Mouse (Mus musculus) embryonic facial prominence, embryonic 11.5 days (tissue): ENCODE data around the gene Irf1. TPM values are rescaled to one million over a fixed set of nuclear protein-coding genes. Genes with fewer than 3 reads are reported as not detected.

Experiments
- ATAC-seq: fragments of 200-750 bp; cut with Nextera tagmentation; replicated peaks from 2 replicates; pipeline ENCODE4 v1.8.0; 2017; ENCODE audit warnings: low read depth; ENCODE audit not compliant: insufficient number of reproducible peaks, low FRiP score, low TSS enrichment
- DNase-seq: peaks from one replicate; pipeline ENCODE4 v3.0.0-alpha.2; 2015; ENCODE audit warnings: low spot score
- H3K27ac ChIP-seq: fragments of 300-500 bp; sonication (generic); replicated peaks from 2 replicates; pipeline ENCODE4 v1.5.1; 2014; ENCODE audit warnings: mild to moderate bottlenecking, low read depth, low read length, control low read depth
- H3K27me3 ChIP-seq: fragments of 300-500 bp; sonication (generic); 2 replicates; pipeline ENCODE4 v1.6.1; 2014; ENCODE audit warnings: mild to moderate bottlenecking, low read length, moderate library complexity, mixed read lengths; ENCODE audit not compliant: control insufficient read depth, insufficient read depth
- H3K36me3 ChIP-seq: fragments of 300-500 bp; sonication (generic); replicated peaks from 2 replicates; pipeline ENCODE4 v1.6.1; 2014; ENCODE audit warnings: low read depth, mild to moderate bottlenecking, low read length, moderate library complexity, mixed read lengths; ENCODE audit not compliant: control insufficient read depth, insufficient read depth
- H3K4me1 ChIP-seq: fragments of 300-500 bp; sonication (generic); 2 replicates; pipeline ENCODE4 v1.6.1; 2014; ENCODE audit warnings: low read length, mixed read lengths; ENCODE audit not compliant: control insufficient read depth, insufficient read depth
- H3K4me2 ChIP-seq: fragments of 300-500 bp; sonication (generic); 2 replicates; pipeline ENCODE4 v1.6.1; 2014; ENCODE audit warnings: low read depth, mild to moderate bottlenecking, control low read depth, low read length, moderate library complexity
- H3K4me3 ChIP-seq: fragments of 300-500 bp; sonication (generic); 2 replicates; pipeline ENCODE4 v1.5.1; 2014; ENCODE audit warnings: low read depth, low read length, control low read depth
- H3K9ac ChIP-seq: fragments of 300-500 bp; sonication (generic); replicated peaks from 2 replicates; pipeline ENCODE4 v1.6.1; 2014; ENCODE audit warnings: mild to moderate bottlenecking, control low read depth, low read length
- H3K9me3 ChIP-seq: fragments of 300-500 bp; sonication (generic); replicated peaks from 2 replicates; pipeline ENCODE4 v1.6.1; 2016; ENCODE audit warnings: mild to moderate bottlenecking, low read length, inconsistent platforms, mixed read lengths; ENCODE audit not compliant: control insufficient read depth
- WGBS: fragments of 180-500 bp; shearing (Covaris S2); extraction: QIAGEN DNeasy Blood & Tissue Kit; methylation state at CpG from one replicate; pipeline ENCODE4 v1.1.7; 2014; 5-methylcytosine and 5-hydroxymethylcytosine counted together
- polyA plus RNA-seq: library from polyadenylated mRNA; unstranded; fragments of >200 nt; fragmentation: Nextera tagmentation; extraction: Ambion mirVana; gene quantifications from 2 replicates; pipeline ENCODE4 v1.2.1, GENCODE M21; 2014

Gene Irf1
- polyA plus RNA-seq, 1 experiment from 2014 or later: 7.0 TPM

DNA sequence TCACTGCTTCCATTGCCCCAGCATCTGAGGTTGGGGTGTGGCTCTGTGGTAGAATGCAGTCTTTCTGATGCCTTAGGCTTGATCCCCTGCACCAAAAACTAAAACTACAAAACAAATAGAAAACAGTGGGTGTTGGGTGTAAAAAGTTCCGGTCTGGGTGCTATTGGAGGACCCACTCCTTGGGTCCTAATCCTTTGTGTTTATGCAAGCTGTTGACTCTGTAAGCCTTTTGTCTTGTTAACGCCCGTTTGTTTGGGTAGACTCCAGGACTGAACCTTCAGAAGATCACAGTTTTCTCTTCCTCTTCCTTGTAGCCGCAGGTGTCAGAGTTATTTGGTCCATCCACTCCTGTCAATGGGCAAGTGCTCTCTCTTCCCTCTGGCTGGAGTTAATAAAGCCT is 30.2 kb downstream of the Irf1 start:
- no peak overlapping the region for H3K4me2 ChIP-seq
- 46% methylated on average over 4 of the region's 4 CpGs for WGBS

DNA sequence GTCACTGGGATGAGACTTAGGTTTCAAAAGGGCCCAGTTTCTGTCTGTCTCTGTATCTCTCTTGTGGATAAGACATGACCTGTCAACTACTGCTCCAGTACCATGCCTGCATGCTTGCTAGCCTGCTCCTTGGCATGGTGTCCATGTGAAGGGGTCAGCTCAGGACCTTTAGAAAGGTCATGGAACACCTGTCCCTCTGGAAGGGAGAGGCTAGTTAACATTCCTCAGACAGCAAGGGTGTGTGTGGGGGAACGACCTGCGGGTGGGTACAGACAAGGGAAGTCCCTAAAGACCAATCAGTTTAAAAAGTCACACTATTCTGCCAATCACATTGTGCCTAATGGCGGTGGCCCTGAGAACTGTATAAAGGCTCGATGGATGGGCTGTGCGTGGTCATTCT is 31.2 kb downstream of the Irf1 start:
- ATAC-seq (no peak), DNase-seq (no peak)
- Histone ChIP-seq H3K27me3 (no peaks in the 10 kb centered on the region), H3K4me1 (no peaks in the 10 kb centered on the region), H3K4me2 (no peak overlapping the region), H3K4me3 (no peak overlapping the region), H3K36me3 (no peaks in the 10 kb centered on the region), H3K9me3 (no peaks in the 10 kb centered on the region), H3K9ac (no peak overlapping the region), H3K27ac (no peak overlapping the region)
- WGBS: 84% methylated on average over 5 of the region's 5 CpGs

More for the DNA sequence above, 30.2 kb downstream of the Irf1 start:
- Histone ChIP-seq H3K27ac (no peak overlapping the region), H3K36me3 (no peaks in the 10 kb centered on the region), H3K9ac (no peak overlapping the region), H3K27me3 (no peaks in the 10 kb centered on the region), H3K9me3 (no peaks in the 10 kb centered on the region), H3K4me3 (no peak overlapping the region), H3K4me1 (no peaks in the 10 kb centered on the region; the same call in 1 of the 2 replicates)
- ATAC-seq (no peak), DNase-seq (no peak)

DNA sequence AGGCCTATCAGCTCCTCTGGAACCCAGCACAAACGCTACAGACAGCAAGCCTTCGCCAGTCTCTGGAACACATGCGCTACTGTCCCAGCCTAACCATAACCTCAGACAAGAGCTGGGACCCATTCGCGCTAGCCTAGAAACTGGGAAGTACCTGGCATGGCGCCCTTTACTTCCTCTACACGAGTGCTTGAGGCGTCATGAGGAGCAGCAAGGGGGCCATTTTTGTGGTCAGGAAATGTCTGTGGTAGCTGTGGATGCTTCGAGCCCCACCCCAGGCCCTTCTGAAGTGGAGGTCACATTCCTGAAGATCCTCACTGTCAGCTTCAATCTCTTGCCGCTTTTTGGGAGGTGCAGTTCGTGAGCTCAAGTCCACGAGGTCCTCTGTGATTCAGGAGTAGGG is 33.3 kb downstream of the Irf1 start:
- 82% methylated on average over 12 of the region's 12 CpGs for WGBS

GRCm38 (mm10) chr11:53803494-53803893 is 33.7 kb downstream of the Irf1 start:
- no peaks in the 10 kb centered on the region for H3K9me3 ChIP-seq
- H3K4me1 ChIP-seq: no peaks in the 10 kb centered on the region
- H3K4me3 ChIP-seq: no peak overlapping the region
- no peak overlapping the region for H3K9ac ChIP-seq
- no peak for ATAC-seq
- no peaks in the 10 kb centered on the region for H3K36me3 ChIP-seq
- 89% methylated on average over 6 of the region's 6 CpGs for WGBS
- no peak overlapping the region for H3K4me2 ChIP-seq
- no peaks in the 10 kb centered on the region for H3K27me3 ChIP-seq
- DNase-seq: no peak
- H3K27ac ChIP-seq: no peak overlapping the region

More for the DNA sequence above, 33.3 kb downstream of the Irf1 start:
- no peak overlapping the region for H3K4me2 ChIP-seq
- no peaks in the 10 kb centered on the region for H3K27me3 ChIP-seq
- no peak overlapping the region for H3K27ac ChIP-seq
- H3K4me1 ChIP-seq: no peaks in the 10 kb centered on the region
- ATAC-seq: no peak
- no peak overlapping the region for H3K4me3 ChIP-seq
- DNase-seq: no peak
- H3K9ac ChIP-seq: no peak overlapping the region
- H3K36me3 ChIP-seq: no peaks in the 10 kb centered on the region
- no peaks in the 10 kb centered on the region for H3K9me3 ChIP-seq

DNA sequence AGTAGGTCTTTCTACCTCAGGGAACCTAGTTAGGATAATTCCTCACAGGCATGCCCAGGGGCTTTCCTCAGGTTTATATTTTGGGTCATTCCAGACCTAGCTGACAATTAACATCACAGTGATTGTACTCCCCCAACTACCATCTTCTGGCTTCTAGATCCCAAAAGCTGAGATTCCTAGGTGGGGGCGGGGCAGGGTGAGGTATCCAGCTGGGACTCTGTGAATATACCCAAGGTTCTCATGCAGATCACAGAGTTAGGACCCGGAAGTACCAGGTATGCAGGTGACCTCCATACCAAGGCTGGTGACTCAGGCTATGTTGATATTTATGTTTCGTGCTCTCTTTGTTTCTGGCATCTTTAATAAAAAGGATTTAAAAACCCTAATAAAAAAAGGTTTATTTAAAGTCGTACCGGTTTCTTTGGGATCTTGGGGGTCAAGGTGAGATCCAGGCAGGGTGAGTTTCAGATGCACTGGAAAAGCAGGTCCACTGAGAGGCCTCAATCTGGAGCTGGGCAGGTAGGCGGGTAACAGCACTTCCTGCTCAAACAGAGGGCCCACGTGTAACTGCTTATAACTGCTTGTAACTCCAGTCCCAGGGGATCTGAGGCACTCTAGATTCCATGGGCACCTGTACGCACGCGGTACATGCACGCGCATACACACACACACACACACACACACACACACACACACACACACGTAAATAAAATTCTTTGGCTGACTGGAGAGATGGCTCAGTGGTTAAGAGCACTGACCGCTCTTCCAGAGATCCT is 34.9 kb downstream of the Irf1 start:
- Histone ChIP-seq H3K9ac (no peak overlapping the region), H3K27ac (no peak overlapping the region)
- 83% methylated on average over 14 of the region's 14 CpGs for WGBS

GRCm38 (mm10) chr11:53805786-53806185 is 36.0 kb downstream of the Irf1 start:
- H3K4me3 ChIP-seq: no peak overlapping the region
- ATAC-seq (no peak), DNase-seq (no peak)
- H3K9ac ChIP-seq: no peak overlapping the region
- no peak overlapping the region for H3K27ac ChIP-seq
- WGBS: 66% methylated on average over 9 of the region's 9 CpGs
- no peak overlapping the region for H3K4me2 ChIP-seq
- no peaks in the 10 kb centered on the region for H3K9me3 ChIP-seq
- no peaks in the 10 kb centered on the region for H3K4me1 ChIP-seq
- H3K36me3 ChIP-seq: no peaks in the 10 kb centered on the region
- H3K27me3 ChIP-seq: no peaks in the 10 kb centered on the region

More for the DNA sequence above, 34.9 kb downstream of the Irf1 start:
- Histone ChIP-seq H3K36me3 (no peaks in the 10 kb centered on the region), H3K9me3 (no peaks in the 10 kb centered on the region), H3K27me3 (no peaks in the 10 kb centered on the region), H3K4me3 (no peak overlapping the region), H3K4me1 (no peaks in the 10 kb centered on the region), H3K4me2 (no peak overlapping the region)
- no peak for ATAC-seq
- no peak for DNase-seq

- DNase-seq: no peak
- H3K27me3 ChIP-seq: no peaks in the 10 kb centered on the region
- no peak overlapping the region for H3K27ac ChIP-seq
- H3K4me1 ChIP-seq: no peaks in the 10 kb centered on the region
- no peaks in the 10 kb centered on the region for H3K9me3 ChIP-seq
- H3K4me3 ChIP-seq: no peak overlapping the region
- WGBS: 38% methylated on average over 5 of the region's 5 CpGs
- no peaks in the 10 kb centered on the region for H3K36me3 ChIP-seq
- H3K4me2 ChIP-seq: no peak overlapping the region
- no peak overlapping the region for H3K9ac ChIP-seq
- no peak for ATAC-seq
Measured at GRCm38 (mm10) chr11:53809354-53809753, 39.5 kb downstream of the Irf1 start.

DNA sequence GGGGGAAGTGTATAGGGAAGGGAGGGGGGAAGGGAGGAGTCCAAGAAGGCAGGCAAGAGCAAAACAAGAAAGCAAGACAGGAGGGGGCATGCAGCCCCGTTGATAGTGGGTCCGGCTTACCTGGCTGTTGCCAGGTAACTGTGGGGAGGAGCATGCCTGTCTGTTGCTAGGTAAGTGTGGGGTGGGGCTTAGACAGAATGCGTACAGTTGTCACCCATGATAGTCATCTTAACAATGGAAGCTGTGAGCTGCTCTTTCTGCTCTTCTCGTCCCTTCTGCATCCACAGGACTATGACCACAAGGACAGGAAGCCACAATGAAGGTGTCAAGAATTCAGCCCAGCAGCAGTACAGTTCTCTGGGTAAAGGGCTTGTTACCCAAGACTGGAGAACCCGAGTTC is 40.3 kb downstream of the Irf1 start:
- DNase-seq (no peak), ATAC-seq (no peak)
- Histone ChIP-seq H3K9ac (no peak overlapping the region), H3K4me3 (no peak overlapping the region), H3K27ac (no peak overlapping the region), H3K27me3 (no peaks in the 10 kb centered on the region), H3K36me3 (no peaks in the 10 kb centered on the region), H3K4me2 (no peak overlapping the region), H3K9me3 (no peaks in the 10 kb centered on the region), H3K4me1 (no peaks in the 10 kb centered on the region)
- whole genome bisulfite sequencing: 54% methylated on average over 5 of the region's 5 CpGs
